Mouse (Mus musculus) cortical plate, adult 2 months (tissue): ENCODE data around the gene Gnb1l. TPM values are rescaled to one million over a fixed set of nuclear protein-coding genes. Genes with fewer than 3 reads are reported as not detected.

Experiments used
- H3K27ac ChIP-seq: fragments of 200-500 bp; 2 replicates; pipeline ENCODE4 v1.5.1; 2012; ENCODE audit warnings: low read length, control low read depth, inconsistent platforms; ENCODE audit not compliant: insufficient read depth
- H3K4me1 ChIP-seq: fragments of 200-500 bp; 2 replicates; pipeline ENCODE4 v1.6.1; 2011; ENCODE audit warnings: low read length; ENCODE audit not compliant: control insufficient read depth, insufficient read depth
- H3K4me3 ChIP-seq: fragments of 200-500 bp; 2 replicates; pipeline ENCODE4 v1.5.1; 2011; ENCODE audit warnings: mild to moderate bottlenecking, low read length, control low read depth; ENCODE audit not compliant: insufficient read depth
- CTCF ChIP-seq: fragments of 200-500 bp; IDR thresholded peaks from 2 replicates; pipeline ENCODE4 v1.5.1; 2011; ENCODE audit warnings: mild to moderate bottlenecking, control low read depth, low read length; ENCODE audit not compliant: insufficient read depth; ENCODE audit errors: extremely low read depth
- POLR2A ChIP-seq: fragments of 200-500 bp; IDR thresholded peaks from 2 replicates; pipeline ENCODE4 v1.6.1; 2011; ENCODE audit warnings: mild to moderate bottlenecking, low read length, control low read depth; ENCODE audit not compliant: insufficient read depth; ENCODE audit errors: extremely low read depth
- polyA plus RNA-seq: library from polyadenylated mRNA; depleted of rRNA; stranded (reverse); fragments of >200 nt; gene quantifications from 2 replicates; pipeline ENCODE4 v1.2.3, GENCODE M21; 2012; rRNA removed

Gene Gnb1l
- polyA plus RNA-seq = 5.7 and 7.8 TPM in 2 replicates

GRCm38 (mm10) chr16:18498558-18498990 lies at the start of gene Gnb1l, which contains the start of gene Rtl10:
Gnb1l (plus strand) TSS chr16:18498713.
Rtl10 (plus strand) TSS chr16:18498901.
- H3K4me3 ChIP-seq = peak within 1 kb of the TSS; percentile 84
- TF ChIP-seq POLR2A (peak; percentile 82), CTCF (no peak)
- peak within 1 kb of the TSS; percentile 85 for H3K27ac ChIP-seq
- H3K4me1 ChIP-seq = peaks cover 2% of the 10 kb centered on the region; the same call in 1 of the 2 replicates

DNA sequence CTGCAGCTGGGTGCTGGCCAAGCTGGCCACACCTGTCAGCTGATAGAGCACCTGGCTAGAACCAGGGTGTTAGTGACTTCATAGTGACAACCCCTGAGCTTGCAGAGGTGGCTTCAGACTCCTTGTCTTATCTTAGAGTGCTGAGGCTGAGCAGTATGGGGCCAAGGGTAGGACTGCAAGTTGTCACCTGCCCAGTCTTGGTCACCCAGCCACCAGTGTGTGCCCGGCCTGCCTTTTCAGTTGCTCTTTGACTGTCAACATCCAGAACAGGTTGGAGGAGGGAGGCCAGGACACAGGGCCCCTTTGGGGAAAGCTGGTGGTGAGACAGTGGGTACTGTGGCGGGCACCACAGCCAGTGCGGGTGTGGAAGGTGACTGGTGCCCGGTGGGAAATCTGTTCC lies 49.5 kb upstream of the Gnb1l start:
- H3K4me3 ChIP-seq = no peak overlapping the region
- no peak for TF ChIP-seq POLR2A
- TF ChIP-seq CTCF = no peak
- H3K4me1 ChIP-seq = peaks cover 11% of the 10 kb centered on the region
- H3K27ac ChIP-seq = no peak overlapping the region

- peak overlapping the region; percentile 74 for H3K27ac ChIP-seq
- H3K4me1 ChIP-seq = peaks cover 11% of the 10 kb centered on the region
Measured at GRCm38 (mm10) chr16:18451486-18452181, 46.9 kb upstream of the Gnb1l start.

GRCm38 (mm10) chr16:18452361-18452862 lies 46.1 kb upstream of the Gnb1l start:
- Histone ChIP-seq H3K4me3 (no peak overlapping the region), H3K27ac (peak overlapping the region; percentile 74), H3K4me1 (peaks cover 11% of the 10 kb centered on the region)
- TF ChIP-seq CTCF (no peak), POLR2A (no peak)

More at GRCm38 (mm10) chr16:18451486-18452181, 46.9 kb upstream of the Gnb1l start:
- H3K4me3 ChIP-seq = no peak overlapping the region
- no peak for TF ChIP-seq POLR2A
- TF ChIP-seq CTCF = no peak

- Histone ChIP-seq H3K4me1 (peaks cover 11% of the 10 kb centered on the region), H3K4me3 (no peak overlapping the region), H3K27ac (no peak overlapping the region)
- TF ChIP-seq CTCF (no peak), POLR2A (no peak)
Measured at GRCm38 (mm10) chr16:18453846-18454245, 44.7 kb upstream of the Gnb1l start.

DNA sequence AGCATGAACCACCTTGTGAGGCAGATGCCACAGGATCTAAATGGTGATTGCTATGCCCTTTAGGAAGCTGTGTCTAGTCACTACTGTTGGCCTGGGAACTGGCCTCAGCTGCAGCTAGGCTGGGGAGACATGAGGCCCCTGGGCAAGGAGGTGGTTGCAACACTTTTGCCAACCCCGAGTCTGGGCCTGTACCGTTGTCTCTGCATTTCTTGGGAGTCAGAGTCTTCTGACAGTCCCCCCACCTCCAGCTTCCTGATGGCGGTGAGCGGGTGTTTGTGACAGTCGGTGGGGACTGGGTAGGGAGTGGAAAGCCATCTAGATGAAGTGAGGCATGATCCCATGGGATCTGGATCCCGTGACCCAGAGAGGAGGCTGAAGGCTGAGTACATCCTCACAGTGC lies 43.1 kb upstream of the Gnb1l start:
- TF ChIP-seq POLR2A (no peak), CTCF (no peak)
- Histone ChIP-seq H3K4me1 (peaks cover 11% of the 10 kb centered on the region), H3K4me3 (no peak overlapping the region), H3K27ac (no peak overlapping the region)

GRCm38 (mm10) chr16:18458661-18459060 lies 39.9 kb upstream of the Gnb1l start:
- peaks cover 2% of the 10 kb centered on the region; the same call in 1 of the 2 replicates for H3K4me1 ChIP-seq
- no peak overlapping the region for H3K27ac ChIP-seq
- TF ChIP-seq POLR2A (no peak), CTCF (no peak)
- no peak overlapping the region for H3K4me3 ChIP-seq

GRCm38 (mm10) chr16:18459335-18459954 lies 39.1 kb upstream of the Gnb1l start:
- H3K4me1 ChIP-seq = peaks cover 4% of the 10 kb centered on the region
- H3K4me3 ChIP-seq = no peak overlapping the region
- no peak for TF ChIP-seq CTCF
- TF ChIP-seq POLR2A = no peak
- no peak overlapping the region for H3K27ac ChIP-seq

- TF ChIP-seq CTCF (no peak), POLR2A (no peak)
- Histone ChIP-seq H3K27ac (no peak overlapping the region), H3K4me3 (no peak overlapping the region), H3K4me1 (peaks cover 7% of the 10 kb centered on the region)
Measured at GRCm38 (mm10) chr16:18459955-18460370, 38.5 kb upstream of the Gnb1l start.
